Mouse (Mus musculus) ES-Bruce4 (cell line): ENCODE results near the gene Tjp2. TPM values are rescaled to one million over a fixed set of nuclear protein-coding genes. Genes with fewer than 3 reads are reported as not detected.

ENCODE experiments used
- H3K27ac ChIP-seq: 2 replicates; pipeline ENCODE4 v1.5.1; 2012; ENCODE audit warnings: low read length, inconsistent platforms; ENCODE audit not compliant: insufficient read depth
- H3K27me3 ChIP-seq: 2 replicates; pipeline ENCODE4 v1.6.1; 2012; ENCODE audit warnings: mild to moderate bottlenecking, low read length, inconsistent platforms; ENCODE audit not compliant: control insufficient read depth, poor library complexity, insufficient read depth, severe bottlenecking
- H3K36me3 ChIP-seq: 2 replicates; pipeline ENCODE4 v1.6.1; 2012; ENCODE audit warnings: inconsistent platforms, mild to moderate bottlenecking, low read length, moderate library complexity; ENCODE audit not compliant: control insufficient read depth, poor library complexity, insufficient read depth, severe bottlenecking
- H3K4me1 ChIP-seq: one replicate; pipeline ENCODE4 v1.8.1; 2011; ENCODE audit warnings: low read length; ENCODE audit not compliant: control insufficient read depth, insufficient read depth
- H3K4me3 ChIP-seq: 2 replicates; pipeline ENCODE4 v1.5.1; 2011; ENCODE audit warnings: low read depth, mild to moderate bottlenecking, low read length
- H3K9ac ChIP-seq: 2 replicates; pipeline ENCODE4 v1.6.1; 2012; ENCODE audit warnings: low read depth, mild to moderate bottlenecking, inconsistent platforms; ENCODE audit not compliant: poor library complexity, severe bottlenecking
- H3K9me3 ChIP-seq: replicated peaks from 2 replicates; pipeline ENCODE4 v1.6.1; 2012; ENCODE audit warnings: mild to moderate bottlenecking, low read length, inconsistent platforms; ENCODE audit not compliant: control insufficient read depth, poor library complexity, insufficient read depth, severe bottlenecking
- CTCF ChIP-seq: IDR thresholded peaks from one replicate; pipeline ENCODE4 v1.8.1; 2011; ENCODE audit warnings: low read depth, low read length
- EP300 ChIP-seq: IDR thresholded peaks from 2 replicates; pipeline ENCODE4 v1.6.1; 2011; ENCODE audit warnings: low read depth, low read length; ENCODE audit not compliant: insufficient read depth
- POLR2A ChIP-seq: IDR thresholded peaks from one replicate; pipeline ENCODE4 v1.8.1; 2011; ENCODE audit warnings: low read length; ENCODE audit not compliant: insufficient read depth
- polyA plus RNA-seq: library from polyadenylated mRNA; stranded (reverse); fragments of >200 nt; gene quantifications from 2 replicates; pipeline ENCODE4 v1.2.4, GENCODE M21; 2011; ENCODE audit warnings: low read depth; ENCODE audit not compliant: missing spikeins, insufficient read depth, insufficient read length

The Tjp2 gene
- polyA plus RNA-seq, 1 experiment = 114 TPM

DNA sequence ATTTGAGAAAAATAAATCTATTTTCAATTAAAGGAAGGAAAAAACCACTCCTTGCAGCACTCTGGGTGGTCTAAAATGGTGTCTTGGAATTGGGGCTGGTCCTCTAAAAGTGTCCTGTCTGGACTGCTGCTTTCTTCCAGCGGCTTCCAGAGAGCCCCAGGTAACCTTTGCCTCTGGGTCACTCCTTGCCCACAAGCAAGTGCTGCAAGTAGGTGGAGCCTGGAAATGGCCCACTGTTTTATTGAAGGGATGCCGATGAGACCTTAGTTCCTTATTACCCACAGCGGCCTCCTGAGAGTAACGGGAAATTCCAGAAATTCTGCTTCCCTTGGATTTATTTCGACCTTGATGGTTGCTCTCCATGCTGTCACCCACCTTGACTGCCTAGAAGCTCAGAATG is 170.6 kb downstream of the Tjp2 start:
- H3K4me3 ChIP-seq = no peak overlapping the region
- no peaks in the 10 kb centered on the region for H3K4me1 ChIP-seq
- H3K9me3 ChIP-seq = no peaks in the 10 kb centered on the region
- H3K27me3 ChIP-seq = no peaks in the 10 kb centered on the region
- H3K27ac ChIP-seq = no peak overlapping the region
- TF ChIP-seq POLR2A (no peak), EP300 (no peak), CTCF (no peak)
- H3K36me3 ChIP-seq = no peaks in the 10 kb centered on the region
- H3K9ac ChIP-seq = no peak overlapping the region

DNA sequence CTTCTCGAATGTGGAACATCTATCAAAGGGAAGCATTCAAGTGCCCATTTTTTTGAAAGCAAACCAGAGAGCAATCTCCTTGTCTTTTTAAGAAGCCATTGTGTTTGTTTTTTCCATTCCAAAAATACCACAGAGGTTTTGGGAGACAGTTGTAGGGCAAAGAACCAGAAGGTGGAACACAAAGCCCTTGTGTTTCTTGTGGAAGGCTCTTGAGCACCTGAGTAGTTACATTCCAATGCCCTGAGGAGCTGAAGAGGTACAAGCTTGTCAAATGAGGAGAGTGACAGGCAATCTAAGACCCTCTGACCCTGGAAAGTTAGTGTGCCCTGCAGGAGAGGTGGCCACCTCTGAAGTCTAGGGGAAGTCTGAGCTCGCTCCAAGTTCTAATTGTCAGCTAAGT is 174.3 kb downstream of the Tjp2 start:
- no peaks in the 10 kb centered on the region for H3K9me3 ChIP-seq
- TF ChIP-seq CTCF (no peak), EP300 (no peak), POLR2A (no peak)
- H3K4me3 ChIP-seq = no peak overlapping the region
- H3K27ac ChIP-seq = no peak overlapping the region
- H3K4me1 ChIP-seq = no peaks in the 10 kb centered on the region
- no peaks in the 10 kb centered on the region for H3K36me3 ChIP-seq
- no peak overlapping the region for H3K9ac ChIP-seq
- H3K27me3 ChIP-seq = no peaks in the 10 kb centered on the region

DNA sequence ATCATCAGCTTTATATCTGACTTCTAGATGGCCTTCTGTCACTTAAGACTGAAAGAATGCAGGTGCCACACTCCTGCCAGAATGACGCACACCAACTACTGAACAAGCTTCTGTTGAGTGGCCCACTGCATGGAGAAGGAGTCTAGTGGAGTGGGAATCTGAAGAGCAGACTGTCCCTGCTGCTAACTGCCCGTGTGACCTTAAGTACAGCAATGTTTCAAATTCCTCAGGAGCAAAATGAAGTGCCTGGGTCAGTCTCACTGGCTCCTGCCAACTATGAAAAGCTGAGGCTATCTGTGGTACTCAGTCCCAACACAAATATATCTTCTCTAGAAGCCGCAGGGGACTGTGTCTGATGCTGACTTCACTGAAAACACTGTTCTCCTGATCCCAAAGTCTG is 175.5 kb downstream of the Tjp2 start:
- Histone ChIP-seq H3K27ac (no peak overlapping the region), H3K36me3 (no peaks in the 10 kb centered on the region), H3K4me3 (no peak overlapping the region), H3K9me3 (no peaks in the 10 kb centered on the region), H3K27me3 (no peaks in the 10 kb centered on the region), H3K4me1 (no peaks in the 10 kb centered on the region), H3K9ac (no peak overlapping the region)
- TF ChIP-seq EP300 (no peak), CTCF (no peak), POLR2A (no peak)

DNA sequence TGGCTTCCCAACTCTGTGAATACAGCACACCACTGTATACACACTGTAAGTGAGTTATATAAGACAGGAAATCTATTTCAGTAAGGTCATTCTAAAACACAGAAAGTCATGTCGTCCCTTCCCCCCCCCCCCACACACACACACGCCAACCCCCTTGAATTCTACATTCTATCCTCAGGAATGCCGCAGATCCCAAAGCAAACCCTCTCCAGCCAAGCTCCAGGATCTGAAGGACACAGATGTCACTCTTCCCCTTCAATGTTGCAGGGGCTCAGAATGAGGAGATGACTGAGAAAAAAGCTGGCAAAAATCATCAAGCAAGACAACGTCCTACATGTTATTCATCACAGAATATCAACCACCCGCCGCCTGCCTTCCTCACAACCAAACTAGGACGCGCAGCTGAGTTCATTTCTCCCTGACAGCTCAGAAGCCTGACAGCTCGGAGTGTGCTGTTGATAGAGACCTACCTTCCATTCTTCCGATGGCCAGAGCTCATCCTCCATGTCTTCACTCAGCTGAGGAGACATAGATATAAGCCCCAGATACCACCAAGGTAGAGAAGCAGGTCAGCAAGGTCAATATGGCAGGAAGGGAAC is 178.3 kb downstream of the Tjp2 start:
- TF ChIP-seq CTCF = no peak
- no peak for TF ChIP-seq POLR2A
- no peak for TF ChIP-seq EP300
- Histone ChIP-seq H3K9me3 (no peaks in the 10 kb centered on the region), H3K36me3 (no peaks in the 10 kb centered on the region), H3K27ac (no peak overlapping the region), H3K4me3 (no peak overlapping the region), H3K4me1 (no peaks in the 10 kb centered on the region), H3K27me3 (no peaks in the 10 kb centered on the region), H3K9ac (no peak overlapping the region)

Other genes starting within 250 kb of the Tjp2 start
- gene Fam189a2, start 194.0 kb downstream of the Tjp2 start, polyA plus RNA-seq = 1.7 and 2.0 TPM in 2 replicates
- gene Fxn, start 55.6 kb upstream of the Tjp2 start, polyA plus RNA-seq = 9.0 and 11.2 TPM in 2 replicates